Mouse (Mus musculus): Measurements from ENCODE around the gene Golga1. TPM values are rescaled to one million over a fixed set of nuclear protein-coding genes. Genes with fewer than 3 reads are reported as not detected.
"Not testable (repeated sequence)": the region's sequence is repeated elsewhere in the genome, so short reads cannot be mapped to it uniquely, and the experiment has no call there.

Gene Golga1
- polyA plus RNA-seq, 1 experiment from 2014 or later: 28.4 TPM

- Histone ChIP-seq H3K36me3 (peaks cover 88% of the 10 kb centered on the region), H3K27me3 (no peaks in the 10 kb centered on the region), H3K9ac (no peak overlapping the region), H3K4me3 (no peak overlapping the region), H3K4me2 (no peak overlapping the region), H3K4me1 (replicated peaks) (no peaks in the 10 kb centered on the region), H3K27ac (replicated peaks) (no peak overlapping the region), H3K9me3 (no peaks in the 10 kb centered on the region)
- no peak for ATAC-seq (ENCODE audit: low read depth)
- WGBS: 93% methylated on average over 1 of the region's 1 CpGs
These were observed 33.7 kb downstream of the Golga1 start for GRCm38 (mm10) chr2:39031611-39032010.

DNA sequence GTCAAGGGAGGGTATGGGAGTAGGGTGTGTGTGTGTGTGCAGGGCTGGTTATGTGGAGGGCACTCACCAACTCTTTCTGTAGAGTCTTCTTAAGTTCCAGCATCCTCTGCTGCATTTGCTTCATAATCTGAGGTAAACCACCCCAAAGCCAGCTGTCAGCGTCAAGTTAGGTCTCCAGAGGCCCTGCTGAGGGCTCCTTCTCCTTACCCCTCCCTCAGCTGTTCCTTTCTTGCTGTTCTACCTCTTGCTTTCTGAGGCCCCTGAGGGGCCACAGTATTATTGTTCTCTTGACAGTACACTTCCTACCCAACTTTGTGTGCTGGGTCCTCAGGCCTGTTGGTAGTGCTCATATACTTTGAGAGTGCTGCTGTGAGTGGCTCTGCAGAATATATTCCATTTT is 45.3 kb downstream of the Golga1 start:
- Histone ChIP-seq H3K27ac (replicated peaks) (no peak overlapping the region), H3K4me2 (no peak overlapping the region), H3K36me3 (peaks cover 92% of the 10 kb centered on the region), H3K9ac (no peak overlapping the region), H3K9me3 (no peaks in the 10 kb centered on the region), H3K4me3 (no peak overlapping the region), H3K27me3 (no peaks in the 10 kb centered on the region), H3K4me1 (replicated peaks) (no peaks in the 10 kb centered on the region)
- no peak for ATAC-seq (ENCODE audit: low read depth)
- WGBS: 95% methylated on average over 1 of the region's 1 CpGs

- no peak for ATAC-seq (ENCODE audit: low read depth)
- H3K27me3 ChIP-seq: no peaks in the 10 kb centered on the region
- no peak overlapping the region for H3K9ac ChIP-seq
- no peak overlapping the region for H3K4me2 ChIP-seq
- no peak overlapping the region for H3K27ac ChIP-seq (replicated peaks)
- H3K4me3 ChIP-seq: no peak overlapping the region
- WGBS: 86% methylated on average over 3 of the region's 3 CpGs
- peaks cover 93% of the 10 kb centered on the region for H3K36me3 ChIP-seq
- no peaks in the 10 kb centered on the region for H3K9me3 ChIP-seq
- 0 out of 2 replicates have a peak, but pooled peaks cover 6% of the 10 kb centered on the region for H3K4me1 ChIP-seq (replicated peaks)
These were observed 48.8 kb downstream of the Golga1 start for GRCm38 (mm10) chr2:39016581-39016980.

GRCm38 (mm10) chr2:39012768-39013279 is 52.5 kb downstream of the Golga1 start:
- no peak overlapping the region for H3K27ac ChIP-seq (replicated peaks)
- 0 out of 2 replicates have a peak overlapping the region, but pooled peaks have one; percentile 22 for H3K9ac ChIP-seq
- peaks cover 64% of the 10 kb centered on the region for H3K36me3 ChIP-seq
- peaks cover 35% of the 10 kb centered on the region for H3K4me1 ChIP-seq (replicated peaks)
- H3K27me3 ChIP-seq: no peaks in the 10 kb centered on the region
- H3K4me2 ChIP-seq: no peak overlapping the region
- no peak overlapping the region for H3K4me3 ChIP-seq
- H3K9me3 ChIP-seq: no peaks in the 10 kb centered on the region
- 91% methylated on average over 7 of the region's 7 CpGs for WGBS
- ATAC-seq (ENCODE audit: low read depth): no peak

GRCm38 (mm10) chr2:39011971-39012370 is 53.4 kb downstream of the Golga1 start:
- Histone ChIP-seq H3K4me3 (no peak overlapping the region), H3K36me3 (peaks cover 55% of the 10 kb centered on the region), H3K27me3 (no peaks in the 10 kb centered on the region), H3K9ac (no peak overlapping the region), H3K4me1 (replicated peaks) (peaks cover 39% of the 10 kb centered on the region), H3K4me2 (no peak overlapping the region), H3K27ac (replicated peaks) (no peak overlapping the region), H3K9me3 (no peaks in the 10 kb centered on the region)
- no peak for ATAC-seq (ENCODE audit: low read depth)
- 84% methylated on average over 3 of the region's 3 CpGs for WGBS

DNA sequence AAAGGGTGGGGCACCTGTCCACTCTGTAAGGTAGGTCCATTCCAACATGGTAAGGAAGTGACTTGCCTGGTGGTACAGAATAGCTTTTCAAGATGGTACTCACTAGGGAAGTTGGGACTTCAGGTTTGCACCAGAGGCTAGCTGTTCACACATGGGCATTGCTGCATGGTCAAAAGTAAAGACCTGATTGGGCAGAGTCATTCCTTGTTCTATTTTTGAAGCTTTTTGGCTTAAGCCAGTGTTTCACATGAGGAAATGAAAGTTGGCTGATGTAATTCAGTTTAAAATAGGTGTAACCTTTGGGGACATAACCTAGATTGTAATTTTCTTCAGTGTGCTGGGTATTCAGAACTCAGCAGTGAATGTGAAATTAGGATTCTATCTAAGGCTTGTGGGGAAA is 54.1 kb downstream of the Golga1 start:
- Histone ChIP-seq H3K4me2 (no peak overlapping the region), H3K4me1 (replicated peaks) (peaks cover 45% of the 10 kb centered on the region), H3K9me3 (no peaks in the 10 kb centered on the region), H3K9ac (no peak overlapping the region), H3K27ac (replicated peaks) (no peak overlapping the region), H3K36me3 (peaks cover 48% of the 10 kb centered on the region), H3K4me3 (no peak overlapping the region), H3K27me3 (no peaks in the 10 kb centered on the region)
- no peak for ATAC-seq (ENCODE audit: low read depth)

GRCm38 (mm10) chr2:39010144-39010543 is 55.2 kb downstream of the Golga1 start:
- not testable (repeated sequence) for H3K27me3 ChIP-seq; H3K27ac ChIP-seq (replicated peaks); H3K4me2 ChIP-seq; ATAC-seq (ENCODE audit: low read depth); H3K4me3 ChIP-seq; H3K9ac ChIP-seq; H3K9me3 ChIP-seq
- Histone ChIP-seq H3K36me3 (peaks cover 37% of the 10 kb centered on the region), H3K4me1 (replicated peaks) (peaks cover 52% of the 10 kb centered on the region)
- 96% methylated on average over 5 of the region's 5 CpGs for WGBS

GRCm38 (mm10) chr2:39008954-39009365 is 56.4 kb downstream of the Golga1 start:
- H3K4me2 ChIP-seq: peak overlapping the region; percentile 85
- peaks cover 56% of the 10 kb centered on the region for H3K4me1 ChIP-seq (replicated peaks)
- peak overlapping the region; percentile 95 for H3K9ac ChIP-seq
- no peaks in the 10 kb centered on the region for H3K27me3 ChIP-seq
- H3K27ac ChIP-seq (replicated peaks): peak overlapping the region; percentile 95; the same call in 1 of the 2 replicates
- H3K36me3 ChIP-seq: peaks cover 25% of the 10 kb centered on the region
- H3K4me3 ChIP-seq: peak overlapping the region; percentile 93
- 29% methylated on average over 3 of the region's 3 CpGs for WGBS
- H3K9me3 ChIP-seq: no peaks in the 10 kb centered on the region
- ATAC-seq (ENCODE audit: low read depth): no peak

GRCm38 (mm10) chr2:39008350-39008851 is 56.9 kb downstream of the Golga1 start:
- H3K9me3 ChIP-seq: no peaks in the 10 kb centered on the region
- H3K36me3 ChIP-seq: peaks cover 24% of the 10 kb centered on the region
- peak overlapping the region; percentile 95 for H3K27ac ChIP-seq (replicated peaks)
- no peaks in the 10 kb centered on the region for H3K27me3 ChIP-seq
- WGBS: under 1% methylated on average over 25 of the region's 25 CpGs
- peak overlapping the region; percentile 93 for H3K4me3 ChIP-seq
- peak overlapping the region; percentile 95 for H3K9ac ChIP-seq
- peak; percentile 56 for ATAC-seq (ENCODE audit: low read depth)
- peaks cover 62% of the 10 kb centered on the region for H3K4me1 ChIP-seq (replicated peaks)
- H3K4me2 ChIP-seq: peak overlapping the region; percentile 85

- Histone ChIP-seq H3K4me3 (peak overlapping the region; percentile 93), H3K9ac (peak overlapping the region; percentile 95), H3K4me2 (peak overlapping the region; percentile 85), H3K27me3 (no peaks in the 10 kb centered on the region), H3K9me3 (no peaks in the 10 kb centered on the region), H3K36me3 (peaks cover 24% of the 10 kb centered on the region), H3K27ac (replicated peaks) (peak overlapping the region; percentile 95), H3K4me1 (replicated peaks) (peaks cover 67% of the 10 kb centered on the region)
- ATAC-seq (ENCODE audit: low read depth): peak; percentile 89
- under 1% methylated on average over 40 of the region's 44 CpGs for WGBS
These were observed 57.5 kb downstream of the Golga1 start for GRCm38 (mm10) chr2:39007865-39008264.

DNA sequence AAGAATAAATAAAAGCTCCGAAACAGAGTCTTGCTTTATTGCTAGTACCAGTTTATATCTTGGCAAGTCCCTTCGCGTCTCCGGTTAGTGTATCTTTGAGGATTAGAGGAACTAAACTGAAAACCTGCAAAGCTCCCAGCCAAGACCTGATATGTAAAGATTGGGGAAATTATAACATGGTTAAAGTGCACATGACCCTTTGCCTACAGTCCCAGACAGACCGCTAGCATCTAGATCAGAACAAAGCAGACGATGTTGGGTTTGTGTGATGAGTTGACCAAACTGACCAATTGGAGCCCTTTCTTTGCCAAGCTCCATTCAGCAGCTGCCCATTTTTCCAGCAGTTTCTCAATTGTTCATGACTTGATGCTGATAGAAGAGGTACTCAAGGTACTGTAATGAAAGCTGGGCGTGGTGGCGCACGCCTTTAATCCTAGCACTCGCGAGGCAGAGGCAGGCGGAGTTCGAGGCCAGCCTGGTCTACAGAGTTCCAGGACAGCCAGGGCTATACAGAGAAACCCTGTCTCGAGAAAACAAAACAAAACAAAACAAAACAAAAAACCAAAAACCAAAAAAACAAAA is 59.1 kb downstream of the Golga1 start:
- no peaks in the 10 kb centered on the region for H3K9me3 ChIP-seq
- 93% methylated on average over 14 of the region's 14 CpGs for WGBS
- no peaks in the 10 kb centered on the region for H3K27me3 ChIP-seq
- H3K4me1 ChIP-seq (replicated peaks): peaks cover 66% of the 10 kb centered on the region
- H3K36me3 ChIP-seq: peaks cover 29% of the 10 kb centered on the region
- peak overlapping the region; percentile 85 for H3K9ac ChIP-seq
- no peak overlapping the region for H3K27ac ChIP-seq (replicated peaks)
- peak overlapping the region; percentile 95 for H3K4me2 ChIP-seq
- H3K4me3 ChIP-seq: peak overlapping the region; percentile 52
- no peak for ATAC-seq (ENCODE audit: low read depth)

DNA sequence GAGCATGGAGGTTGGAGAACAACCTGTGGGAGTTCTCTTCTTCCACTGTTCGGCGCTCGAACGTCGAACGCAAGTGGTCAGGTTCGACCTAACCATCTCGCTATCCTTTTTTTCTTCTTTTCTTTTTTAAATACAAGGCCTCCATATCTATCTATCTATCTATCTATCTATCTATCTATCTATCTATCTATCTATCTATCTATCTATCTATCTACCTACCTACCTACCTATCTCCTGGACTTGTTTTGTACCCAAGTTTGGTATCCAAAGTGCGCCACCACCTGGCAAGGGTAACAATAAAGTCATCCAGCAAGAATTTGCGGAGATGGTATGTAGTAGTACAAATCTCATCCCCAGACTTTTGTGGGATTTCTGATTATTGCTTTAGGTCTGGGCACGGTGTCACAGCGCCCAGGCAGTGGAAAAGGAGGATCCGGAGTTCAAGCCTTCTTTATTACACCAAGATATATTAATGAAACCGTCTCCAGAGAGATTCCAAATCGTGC is 59.7 kb downstream of the Golga1 start, which contains the start of gene Rpl35:
Gene Rpl35 (minus strand): TSS at position 51 of the 506 bp plus-strand sequence.
- peak within 1 kb of the TSS; percentile 95 for H3K4me2 ChIP-seq
- peaks cover 60% of the 10 kb centered on the region for H3K4me1 ChIP-seq (replicated peaks)
- H3K27me3 ChIP-seq: no peaks in the 10 kb centered on the region
- peaks cover 35% of the 10 kb centered on the region for H3K36me3 ChIP-seq
- WGBS: 14% methylated on average over 15 of the region's 15 CpGs
- H3K4me3 ChIP-seq: peak within 1 kb of the TSS; percentile 52
- peak within 1 kb of the TSS; percentile 92 for H3K27ac ChIP-seq (replicated peaks)
- peak within 1 kb of the TSS; percentile 85 for H3K9ac ChIP-seq
- H3K9me3 ChIP-seq: no peaks in the 10 kb centered on the region
- no peak for ATAC-seq (ENCODE audit: low read depth)

All from neural tube, embryonic 13.5 days (tissue).